Mouse (Mus musculus): ENCODE data around the gene Fam57b.

Gene Fam57b

GRCm38 (mm10) chr7:126825952-126826351 lies 28.5 kb downstream of the Fam57b start:
- no peak for DNase-seq (ENCODE audit: low spot score in 2 of 2)

- DNase-seq (ENCODE audit: low spot score in 2 of 2) = no peak
Observed at GRCm38 (mm10) chr7:126831539-126831938, 34.1 kb downstream of the Fam57b start, which contains the start of gene 4930451I11Rik. TSS of gene 4930451I11Rik (minus strand) at chr7:126831639.

- peak; percentile 59 to 66 for DNase-seq (ENCODE audit: low spot score in 2 of 2)
Observed at GRCm38 (mm10) chr7:126832036-126832598, 34.6 kb downstream of the Fam57b start.

- no peak for DNase-seq (ENCODE audit: low spot score in 2 of 2)
Observed at GRCm38 (mm10) chr7:126833294-126833693, 35.8 kb downstream of the Fam57b start.

GRCm38 (mm10) chr7:126843276-126843675 lies 45.8 kb downstream of the Fam57b start:
- DNase-seq (ENCODE audit: low spot score in 2 of 2) = no peak

GRCm38 (mm10) chr7:126845516-126845915 lies 48.0 kb downstream of the Fam57b start:
- no peak for DNase-seq (ENCODE audit: low spot score in 2 of 2)

- no peak for DNase-seq (ENCODE audit: low spot score in 2 of 2)
Observed at GRCm38 (mm10) chr7:126847116-126847420, 49.6 kb downstream of the Fam57b start, which contains the start of gene Doc2a. TSS of gene Doc2a (plus strand) at chr7:126847416.

- DNase-seq (ENCODE audit: low spot score in 2 of 2) = no peak
Observed at GRCm38 (mm10) chr7:126847421-126848398, 50.2 kb downstream of the Fam57b start.

- peak in 1 of 2 experiments; percentile 56 for DNase-seq (ENCODE audit: low spot score in 2 of 2)
Observed at GRCm38 (mm10) chr7:126848794-126849193, 51.3 kb downstream of the Fam57b start.

- DNase-seq (ENCODE audit: low spot score in 2 of 2) = no peak
Observed at GRCm38 (mm10) chr7:126850161-126850560, 52.7 kb downstream of the Fam57b start.

GRCm38 (mm10) chr7:126851192-126851591 lies 53.7 kb downstream of the Fam57b start:
- no peak for DNase-seq (ENCODE audit: low spot score in 2 of 2)

- DNase-seq (ENCODE audit: low spot score in 2 of 2) = no peak
Observed at GRCm38 (mm10) chr7:126853454-126853853, 56.0 kb downstream of the Fam57b start.

GRCm38 (mm10) chr7:126855641-126856040 lies 58.2 kb downstream of the Fam57b start:
- no peak for DNase-seq (ENCODE audit: low spot score in 2 of 2)

- DNase-seq (ENCODE audit: low spot score in 2 of 2) = no peak
Observed at GRCm38 (mm10) chr7:126856741-126857420, 59.4 kb downstream of the Fam57b start.

GRCm38 (mm10) chr7:126860987-126861386 lies 63.5 kb downstream of the Fam57b start:
- no peak for DNase-seq (ENCODE audit: low spot score in 2 of 2)

GRCm38 (mm10) chr7:126861429-126862130 lies 64.1 kb downstream of the Fam57b start, which contains the start of gene Hirip3:
TSS of gene Hirip3 (plus strand) at chr7:126861972.
- DNase-seq (ENCODE audit: low spot score in 2 of 2) = peak; percentile 92 to 93

- DNase-seq (ENCODE audit: low spot score in 2 of 2) = peak; percentile 92 to 95
Observed at GRCm38 (mm10) chr7:126862147-126862784, 64.8 kb downstream of the Fam57b start, which contains the start of gene Ino80e. TSS of gene Ino80e (minus strand) at chr7:126862377.

GRCm38 (mm10) chr7:126863791-126864190 lies 66.3 kb downstream of the Fam57b start:
- no peak for DNase-seq (ENCODE audit: low spot score in 2 of 2)

- DNase-seq (ENCODE audit: low spot score in 2 of 2) = no peak
Observed at GRCm38 (mm10) chr7:126867534-126867933, 70.1 kb downstream of the Fam57b start.

- no peak for DNase-seq (ENCODE audit: low spot score in 2 of 2)
Observed at GRCm38 (mm10) chr7:126868003-126868402, 70.5 kb downstream of the Fam57b start.
